Mouse (Mus musculus): Measurements from ENCODE around the gene Olfr1031. TPM values are rescaled to one million over a fixed set of nuclear protein-coding genes. Genes with fewer than 3 reads are reported as not detected.
"Not testable (repeated sequence)": the region's sequence is repeated elsewhere in the genome, so short reads cannot be mapped to it uniquely, and the experiment has no call there.

Gene Olfr1031
- not detected in 2 replicates for polyA plus RNA-seq (2015; fragmentation: Nextera tagmentation; extraction: Ambion mirVana)

- Histone ChIP-seq H3K36me3 (no peaks in the 10 kb centered on the region), H3K4me3 (no peak within 1 kb of the TSS), H3K4me2 (no peak within 1 kb of the TSS), H3K27me3 (no peaks in the 10 kb centered on the region), H3K9me3 (no peaks in the 10 kb centered on the region), H3K9ac (no peak within 1 kb of the TSS), H3K27ac (no peak within 1 kb of the TSS), H3K4me1 (no peaks in the 10 kb centered on the region)
- ATAC-seq (ENCODE audit: insufficient number of reproducible peaks, insufficient read depth, low FRiP score, low TSS enrichment, low read depth), result no peak
- 59% methylated on average over 3 of the region's 3 CpGs for WGBS
Measured at GRCm38 (mm10) chr2:85990004-85990403, at the start of gene Olfr1031. Olfr1031 (plus strand) TSS chr2:85990304.

- Histone ChIP-seq H3K4me2 (no peak within 1 kb of the TSS), H3K4me3 (no peak within 1 kb of the TSS), H3K36me3 (no peaks in the 10 kb centered on the region), H3K27me3 (no peaks in the 10 kb centered on the region), H3K9ac (no peak within 1 kb of the TSS), H3K27ac (no peak within 1 kb of the TSS), H3K9me3 (no peaks in the 10 kb centered on the region), H3K4me1 (no peaks in the 10 kb centered on the region)
- WGBS, result 82% methylated on average over 1 of the region's 1 CpGs
- ATAC-seq (ENCODE audit: insufficient number of reproducible peaks, insufficient read depth, low FRiP score, low TSS enrichment, low read depth), result no peak
Measured at GRCm38 (mm10) chr2:85950137-85950536, 40.0 kb upstream of the Olfr1031 start, which contains the start of gene Olfr1028. Olfr1028 (plus strand) TSS chr2:85950437.

- no peaks in the 10 kb centered on the region for H3K9me3 ChIP-seq
- no peaks in the 10 kb centered on the region for H3K4me1 ChIP-seq
- H3K4me3 ChIP-seq, result no peak within 1 kb of the TSS
- no peak within 1 kb of the TSS for H3K9ac ChIP-seq
- H3K27ac ChIP-seq, result no peak within 1 kb of the TSS
- WGBS, result 89% methylated on average over 2 of the region's 2 CpGs
- ATAC-seq (ENCODE audit: insufficient number of reproducible peaks, insufficient read depth, low FRiP score, low TSS enrichment, low read depth), result no peak
- H3K36me3 ChIP-seq, result no peaks in the 10 kb centered on the region
- no peaks in the 10 kb centered on the region for H3K27me3 ChIP-seq
- no peak within 1 kb of the TSS for H3K4me2 ChIP-seq
Measured at GRCm38 (mm10) chr2:85973595-85973994, 16.5 kb upstream of the Olfr1031 start, which contains the start of gene Olfr1029. Olfr1029 (plus strand) TSS chr2:85973895.

- H3K4me3 ChIP-seq, result no peak within 1 kb of the TSS
- no peak within 1 kb of the TSS for H3K27ac ChIP-seq
- no peaks in the 10 kb centered on the region for H3K36me3 ChIP-seq
- no peak within 1 kb of the TSS for H3K9ac ChIP-seq
- H3K27me3 ChIP-seq, result no peaks in the 10 kb centered on the region
- no peaks in the 10 kb centered on the region for H3K4me1 ChIP-seq
- no peak within 1 kb of the TSS for H3K4me2 ChIP-seq
- WGBS, result 62% methylated on average over 1 of the region's 1 CpGs
- H3K9me3 ChIP-seq, result no peaks in the 10 kb centered on the region
- ATAC-seq (ENCODE audit: insufficient number of reproducible peaks, insufficient read depth, low FRiP score, low TSS enrichment, low read depth), result no peak
Measured at GRCm38 (mm10) chr2:85978976-85979375, 11.1 kb upstream of the Olfr1031 start, which contains the start of gene Olfr1030. Olfr1030 (plus strand) TSS chr2:85979276.

GRCm38 (mm10) chr2:86005240-86005639 is 15.1 kb downstream of the Olfr1031 start, which contains the start of gene Olfr1032:
Olfr1032 (plus strand) TSS chr2:86005540.
- H3K27ac ChIP-seq, result no peak within 1 kb of the TSS
- no peak within 1 kb of the TSS for H3K4me3 ChIP-seq
- no peak within 1 kb of the TSS for H3K9ac ChIP-seq
- WGBS, result 80% methylated on average over 7 of the region's 7 CpGs
- H3K36me3 ChIP-seq, result no peaks in the 10 kb centered on the region
- no peaks in the 10 kb centered on the region for H3K27me3 ChIP-seq
- H3K9me3 ChIP-seq, result no peaks in the 10 kb centered on the region
- H3K4me2 ChIP-seq, result no peak within 1 kb of the TSS
- no peaks in the 10 kb centered on the region for H3K4me1 ChIP-seq
- ATAC-seq (ENCODE audit: insufficient number of reproducible peaks, insufficient read depth, low FRiP score, low TSS enrichment, low read depth), result no peak

- not testable (repeated sequence) for H3K9me3 ChIP-seq; H3K27ac ChIP-seq; ATAC-seq (ENCODE audit: insufficient number of reproducible peaks, insufficient read depth, low FRiP score, low TSS enrichment, low read depth); H3K36me3 ChIP-seq; H3K27me3 ChIP-seq; H3K4me1 ChIP-seq
- peak within 1 kb of the TSS; percentile 40 for H3K4me3 ChIP-seq
- H3K9ac ChIP-seq, result peak within 1 kb of the TSS; percentile 54; the same call in 1 of the 2 replicates
- peak within 1 kb of the TSS; percentile 58 for H3K4me2 ChIP-seq
- WGBS, result 3% methylated on average over 11 of the region's 11 CpGs
Measured at GRCm38 (mm10) chr2:86020406-86020805, 30.3 kb downstream of the Olfr1031 start, which contains the start of gene Olfr1033. Olfr1033 (plus strand) TSS chr2:86020633.

GRCm38 (mm10) chr2:86021518-86021917 is 31.4 kb downstream of the Olfr1031 start:
- 77% methylated on average over 6 of the region's 9 CpGs for WGBS
- H3K4me3 ChIP-seq; H3K9ac ChIP-seq; H3K9me3 ChIP-seq; H3K4me2 ChIP-seq; H3K27ac ChIP-seq; ATAC-seq (ENCODE audit: insufficient number of reproducible peaks, insufficient read depth, low FRiP score, low TSS enrichment, low read depth); H3K4me1 ChIP-seq; H3K36me3 ChIP-seq; H3K27me3 ChIP-seq: not testable (repeated sequence)

Other genes with a start within 250 kb of the Olfr1031 start
- gene Olfr1012, start 227.5 kb upstream of the Olfr1031 start, polyA plus RNA-seq (2015; fragmentation: Nextera tagmentation; extraction: Ambion mirVana), result not detected in 2 replicates
- not detected in 2 replicates for gene Olfr1013, start 223.2 kb upstream of the Olfr1031 start, polyA plus RNA-seq (2015; fragmentation: Nextera tagmentation; extraction: Ambion mirVana)
- gene Olfr1014, start 217.6 kb upstream of the Olfr1031 start, polyA plus RNA-seq (2015; fragmentation: Nextera tagmentation; extraction: Ambion mirVana), result not detected in 2 replicates
- gene Olfr1015, start 208.3 kb upstream of the Olfr1031 start, polyA plus RNA-seq (2015; fragmentation: Nextera tagmentation; extraction: Ambion mirVana), result not detected in 2 replicates
- gene Olfr1016, start 187.8 kb upstream of the Olfr1031 start, polyA plus RNA-seq (2015; fragmentation: Nextera tagmentation; extraction: Ambion mirVana), result not detected in 2 replicates
- gene Olfr1018, start 171.8 kb upstream of the Olfr1031 start, polyA plus RNA-seq (2015; fragmentation: Nextera tagmentation; extraction: Ambion mirVana), result not detected in 2 replicates
- not detected in 2 replicates for gene Olfr1019, start 144.8 kb upstream of the Olfr1031 start, polyA plus RNA-seq (2015; fragmentation: Nextera tagmentation; extraction: Ambion mirVana)
- gene Olfr1020, start 143.3 kb upstream of the Olfr1031 start, polyA plus RNA-seq (2015; fragmentation: Nextera tagmentation; extraction: Ambion mirVana), result not detected in 2 replicates
- not detected in 2 replicates for gene Olfr1022, start 121.7 kb upstream of the Olfr1031 start, polyA plus RNA-seq (2015; fragmentation: Nextera tagmentation; extraction: Ambion mirVana)
- not detected in 2 replicates for gene Olfr1023, start 104.7 kb upstream of the Olfr1031 start, polyA plus RNA-seq (2015; fragmentation: Nextera tagmentation; extraction: Ambion mirVana)
- not detected in 2 replicates for gene Olfr1024, start 85.3 kb upstream of the Olfr1031 start, polyA plus RNA-seq (2015; fragmentation: Nextera tagmentation; extraction: Ambion mirVana)
- gene Olfr1025-ps1, start 75.1 kb upstream of the Olfr1031 start, polyA plus RNA-seq (2015; fragmentation: Nextera tagmentation; extraction: Ambion mirVana), result 0.22 TPM in 1 of 2 replicates, not detected in the other
- not detected in 2 replicates for gene Olfr1026, start 68.7 kb upstream of the Olfr1031 start, polyA plus RNA-seq (2015; fragmentation: Nextera tagmentation; extraction: Ambion mirVana)
- gene Olfr1028, start 39.9 kb upstream of the Olfr1031 start, polyA plus RNA-seq (2015; fragmentation: Nextera tagmentation; extraction: Ambion mirVana), result not detected in 2 replicates
- gene Olfr1029, start 16.4 kb upstream of the Olfr1031 start, polyA plus RNA-seq (2015; fragmentation: Nextera tagmentation; extraction: Ambion mirVana), result not detected in 2 replicates
- not detected in 2 replicates for gene Olfr1030, start 11.0 kb upstream of the Olfr1031 start, polyA plus RNA-seq (2015; fragmentation: Nextera tagmentation; extraction: Ambion mirVana)
- gene Olfr1032, start 15.2 kb downstream of the Olfr1031 start, polyA plus RNA-seq (2015; fragmentation: Nextera tagmentation; extraction: Ambion mirVana), result not detected in 2 replicates
- 0.41 and 0.43 TPM in 2 replicates for gene Olfr1033, start 30.3 kb downstream of the Olfr1031 start, polyA plus RNA-seq (2015; fragmentation: Nextera tagmentation; extraction: Ambion mirVana)
- gene Olfr1034, start 55.6 kb downstream of the Olfr1031 start, polyA plus RNA-seq (2015; fragmentation: Nextera tagmentation; extraction: Ambion mirVana), result not detected in 2 replicates
- 0.06 TPM in 1 of 2 replicates, not detected in the other for gene Olfr1036, start 83.7 kb downstream of the Olfr1031 start, polyA plus RNA-seq (2015; fragmentation: Nextera tagmentation; extraction: Ambion mirVana)
- gene Olfr1037, start 97.1 kb downstream of the Olfr1031 start, polyA plus RNA-seq (2015; fragmentation: Nextera tagmentation; extraction: Ambion mirVana), result not detected in 2 replicates
- 0.08 TPM in 1 of 2 replicates, not detected in the other for gene Olfr1039, start 145.6 kb downstream of the Olfr1031 start, polyA plus RNA-seq (2015; fragmentation: Nextera tagmentation; extraction: Ambion mirVana)
- not detected in 2 replicates for gene Olfr1040, start 156.4 kb downstream of the Olfr1031 start, polyA plus RNA-seq (2015; fragmentation: Nextera tagmentation; extraction: Ambion mirVana)
- gene Olfr1042, start 171.5 kb downstream of the Olfr1031 start, polyA plus RNA-seq (2015; fragmentation: Nextera tagmentation; extraction: Ambion mirVana), result not detected in 2 replicates
- gene Olfr1043, start 177.2 kb downstream of the Olfr1031 start, polyA plus RNA-seq (2015; fragmentation: Nextera tagmentation; extraction: Ambion mirVana), result 0.18 TPM in 1 of 2 replicates, not detected in the other
- not detected in 2 replicates for gene Olfr1044, start 187.5 kb downstream of the Olfr1031 start, polyA plus RNA-seq (2015; fragmentation: Nextera tagmentation; extraction: Ambion mirVana)
- not detected in 2 replicates for gene Olfr52, start 195.4 kb downstream of the Olfr1031 start, polyA plus RNA-seq (2015; fragmentation: Nextera tagmentation; extraction: Ambion mirVana)
- not detected in 2 replicates for gene Olfr1045, start 212.7 kb downstream of the Olfr1031 start, polyA plus RNA-seq (2015; fragmentation: Nextera tagmentation; extraction: Ambion mirVana)
- not detected in 2 replicates for gene Olfr1046, start 229.0 kb downstream of the Olfr1031 start, polyA plus RNA-seq (2015; fragmentation: Nextera tagmentation; extraction: Ambion mirVana)
- gene Olfr1047, start 241.1 kb downstream of the Olfr1031 start, polyA plus RNA-seq (2015; fragmentation: Nextera tagmentation; extraction: Ambion mirVana), result not detected in 2 replicates
- not detected in 2 replicates for gene Olfr1048, start 250.0 kb downstream of the Olfr1031 start, polyA plus RNA-seq (2015; fragmentation: Nextera tagmentation; extraction: Ambion mirVana)